Mouse (Mus musculus): ENCODE results near the gene Hk1. TPM values are rescaled to one million over a fixed set of nuclear protein-coding genes. Genes with fewer than 3 reads are reported as not detected.

The Hk1 gene
- 105 and 118 TPM in 2 replicates for polyA plus RNA-seq (2012; rRNA removed)

DNA sequence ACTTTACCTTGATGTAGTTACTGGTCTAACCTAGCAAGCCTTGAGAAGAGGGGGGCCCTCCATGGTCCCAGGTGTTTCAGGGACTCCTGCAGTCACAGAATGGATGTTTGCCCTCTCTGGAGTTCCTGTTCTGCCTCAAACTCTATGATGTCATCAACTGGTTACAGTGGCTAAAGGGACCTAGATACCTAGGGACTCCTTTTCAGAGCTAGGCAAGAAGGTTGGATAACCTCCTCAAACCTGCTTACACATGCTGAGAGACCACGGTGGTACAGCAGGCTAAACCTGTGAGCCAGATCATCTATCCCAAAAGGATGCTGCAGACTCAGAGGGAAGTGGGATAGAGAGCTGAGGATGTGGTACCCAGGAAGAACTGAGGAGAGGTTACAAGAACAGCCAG lies at the start of gene Hk1:
TSS of gene Hk1 (minus strand) at position 101 of the 400 bp plus-strand sequence.

DNA sequence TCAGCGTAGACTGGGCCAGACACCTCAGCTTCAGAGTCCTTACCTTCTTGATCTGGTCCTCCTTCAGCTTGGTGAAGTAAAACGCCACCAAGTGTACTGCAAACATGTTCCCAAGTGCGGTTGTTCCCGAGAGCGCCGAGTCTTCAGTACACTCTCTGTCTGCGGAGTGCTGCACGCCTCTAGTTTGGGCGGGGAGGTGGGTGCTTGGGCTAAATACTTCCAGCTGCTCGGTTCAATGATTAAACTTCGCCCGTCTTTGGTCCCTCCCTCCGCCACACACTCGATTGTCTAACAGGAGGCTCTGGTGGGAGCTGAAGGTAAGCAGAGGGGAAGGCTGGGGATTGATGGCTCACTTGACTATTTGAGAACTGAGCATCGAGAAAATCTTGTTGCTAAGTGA lies 42.5 kb upstream of the Hk1 start, which contains the start of gene Hkdc1:
TSS of gene Hkdc1 (minus strand) at position 237 of the 400 bp plus-strand sequence.

GRCm38 (mm10) chr10:62252000-62252488 lies 127.7 kb downstream of the Hk1 start, which contains the start of gene Tacr2:
Gene Tacr2, plus strand, starts transcription at chr10:62252438.

DNA sequence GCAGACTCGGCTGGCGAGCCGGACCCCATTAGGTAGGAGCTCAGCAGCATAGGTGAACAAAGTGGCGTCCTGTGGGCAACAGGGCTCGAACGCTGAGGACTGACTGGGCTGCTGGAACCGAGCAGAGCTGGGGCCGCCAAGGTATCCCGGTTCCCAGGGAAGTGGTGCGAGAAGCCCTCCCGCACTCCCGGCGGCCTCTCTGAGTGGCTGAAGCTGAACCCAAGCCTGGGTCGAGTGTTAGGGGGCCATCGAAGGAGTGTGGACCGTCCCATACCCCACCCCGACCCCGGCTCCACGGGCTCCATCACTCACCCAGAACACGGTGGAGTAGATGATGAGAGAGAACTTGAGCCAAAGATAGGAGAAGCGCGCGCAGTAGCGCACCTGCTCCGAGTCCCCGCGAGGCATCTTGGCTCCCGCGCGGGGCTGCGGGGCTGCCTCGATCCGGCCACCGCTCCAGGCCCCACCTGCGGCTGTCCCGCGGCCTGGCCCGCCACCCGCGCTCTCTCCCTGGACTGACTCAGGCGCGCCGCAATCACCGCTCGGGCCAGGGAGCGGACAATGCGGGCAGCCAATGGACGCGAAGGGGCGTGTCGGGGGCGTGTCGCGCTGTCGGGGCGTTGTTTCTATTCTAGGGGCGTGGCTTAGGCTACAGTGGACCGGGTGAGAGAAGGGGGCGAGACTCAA lies 148.9 kb downstream of the Hk1 start, which contains the start of gene Tspan15:
TSS of gene Tspan15 (minus strand) at position 544 of the 687 bp plus-strand sequence.

Other genes starting within 250 kb of the Hk1 start
- gene Neurog3, start 246.8 kb downstream of the Hk1 start, polyA plus RNA-seq (2012; rRNA removed) = not detected in 2 replicates
- 130 and 134 TPM in 2 replicates for gene Fam241b, start 236.0 kb downstream of the Hk1 start, polyA plus RNA-seq (2012; rRNA removed)
- gene Tspan15, start 148.7 kb downstream of the Hk1 start, polyA plus RNA-seq (2012; rRNA removed) = 10.6 and 13.1 TPM in 2 replicates
- 0.05 TPM in 1 of 2 replicates, not detected in the other for gene Tacr2, start 127.5 kb downstream of the Hk1 start, polyA plus RNA-seq (2012; rRNA removed)
- 0.35 and 0.41 TPM in 2 replicates for gene Hkdc1, start 42.6 kb upstream of the Hk1 start, polyA plus RNA-seq (2012; rRNA removed)
- 1.1 and 1.4 TPM in 2 replicates for gene 4930507D05Rik, start 69.6 kb upstream of the Hk1 start, polyA plus RNA-seq (2012; rRNA removed)
- 27.2 and 28.7 TPM in 2 replicates for gene Supv3l1, start 69.8 kb upstream of the Hk1 start, polyA plus RNA-seq (2012; rRNA removed)
- 28.3 and 30.0 TPM in 2 replicates for gene Vps26a, start 106.9 kb upstream of the Hk1 start, polyA plus RNA-seq (2012; rRNA removed)
- gene Srgn, start 147.5 kb upstream of the Hk1 start, polyA plus RNA-seq (2012; rRNA removed) = 5.4 and 5.6 TPM in 2 replicates
- 67.4 and 68.3 TPM in 2 replicates for gene Kif1bp, start 198.5 kb upstream of the Hk1 start, polyA plus RNA-seq (2012; rRNA removed)
- 36.4 and 38.5 TPM in 2 replicates for gene Ddx21, start 222.4 kb upstream of the Hk1 start, polyA plus RNA-seq (2012; rRNA removed)

Measured in central nervous system, embryonic 18 days (tissue).